Mouse (Mus musculus) heart, postnatal 0 days (tissue): ENCODE measurements around the gene Tmem132a.

Experiments
- CTCF ChIP-seq: IDR thresholded peaks from 2 replicates; pipeline ENCODE4 v1.5.1; 2016; ENCODE audit warnings: antibody characterized with exemption, control low read depth, low read depth
- EP300 ChIP-seq: IDR thresholded peaks from 2 replicates; pipeline ENCODE4 v1.6.1; 2016; ENCODE audit warnings: antibody characterized with exemption, low read depth

DNA sequence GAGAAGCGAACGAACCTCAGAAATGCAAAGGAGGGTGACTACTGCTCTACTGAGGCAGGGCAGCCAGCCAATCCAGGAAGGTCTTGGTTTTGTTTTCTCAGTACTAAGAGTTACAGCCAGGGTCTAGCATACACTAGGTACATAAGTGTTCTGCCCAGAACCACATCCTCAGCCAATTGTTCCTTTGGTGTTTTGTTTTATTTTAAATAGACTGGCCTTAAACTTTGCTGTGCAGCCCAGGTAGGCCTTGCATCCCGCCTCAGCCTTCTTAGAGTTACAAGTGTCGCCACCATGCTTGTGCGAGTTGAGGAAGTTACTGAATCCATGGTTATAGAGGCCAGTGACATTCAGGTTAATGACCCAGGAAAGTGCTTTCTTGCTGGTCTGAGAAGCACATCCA, 56.7 kb downstream of the Tmem132a start:
- TF ChIP-seq CTCF (no peak), EP300 (no peak)
